In the genomic region with DNA sequence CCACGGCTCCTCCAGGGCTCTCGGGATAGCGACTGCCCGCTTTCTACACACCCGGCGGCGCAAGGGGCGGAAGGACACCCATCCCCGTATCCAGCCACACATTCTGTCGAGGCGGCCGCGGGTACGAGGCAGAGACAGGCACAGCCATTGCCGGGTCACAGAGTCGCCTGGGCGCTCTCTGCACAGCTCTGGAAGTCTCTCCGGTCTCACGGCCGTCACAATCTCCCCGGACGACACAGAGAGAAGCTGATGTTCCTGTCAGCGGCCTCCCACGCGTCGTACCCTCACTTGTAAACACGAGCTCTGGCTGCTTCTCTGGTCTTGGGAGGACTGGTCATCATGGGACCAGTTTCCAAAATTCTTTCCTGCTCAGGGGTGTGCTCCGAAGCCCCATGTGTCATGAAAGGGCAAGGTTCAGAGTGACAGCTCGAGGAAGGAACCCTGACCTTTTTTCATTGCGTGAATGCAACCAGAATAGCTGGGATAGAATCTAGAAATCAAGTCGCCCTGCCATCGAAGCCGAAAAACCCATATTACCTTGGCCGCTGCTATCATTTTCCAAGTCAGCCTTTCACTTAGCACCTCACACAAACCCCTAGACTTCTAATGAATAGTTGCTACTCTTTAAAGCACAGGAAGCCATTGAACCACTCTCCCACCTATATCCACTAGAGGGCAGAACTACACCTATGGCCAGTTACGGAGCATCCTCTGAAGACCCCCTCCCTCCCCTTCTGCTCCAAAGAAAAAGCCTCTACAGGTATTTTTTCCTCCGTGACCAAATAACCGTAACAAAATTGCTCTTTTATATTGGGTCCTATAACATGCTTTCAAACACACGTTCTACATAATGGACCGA, we compare ENCODE assay signal across 8 mouse cellular contexts. TPM values are rescaled to one million over a fixed set of nuclear protein-coding genes. Genes with fewer than 3 reads are reported as not detected.
DNase-seq lines count a peak whose midpoint lies in the region; ATAC-seq and TF ChIP-seq lines count a peak whose summit lies in the region.

No protein-coding gene starts in this region.

- peak overlapping the region; percentile 93 for H3K4me3 ChIP-seq in intestine, postnatal 0 days (ENCODE audit: low read depth, low read length)
- H3K4me3 ChIP-seq in limb, embryonic 11.5 days (ENCODE audit: low read depth, low read length): peak overlapping the region; percentile 87
- H3K4me3 ChIP-seq in midbrain, embryonic 13.5 days (replicated peaks): peak overlapping the region; percentile 86

- H3K9me3 ChIP-seq in intestine, postnatal 0 days (ENCODE audit: control insufficient read depth): no peaks in the 10 kb centered on the region
- H3K9me3 ChIP-seq in limb, embryonic 11.5 days (ENCODE audit: control insufficient read depth, low read length): no peaks in the 10 kb centered on the region
- H3K9me3 ChIP-seq in midbrain, embryonic 13.5 days: no peaks in the 10 kb centered on the region

- peak overlapping the region; percentile 97 for H3K27ac ChIP-seq in intestine, postnatal 0 days (ENCODE audit: low read depth, low read length)
- H3K27ac ChIP-seq in limb, embryonic 11.5 days (replicated peaks; ENCODE audit: low read depth, low read length): peak overlapping the region; percentile 81
- H3K27ac ChIP-seq in midbrain, embryonic 13.5 days: peak overlapping the region; percentile 98

- DNase-seq in 3T3-L1 (ENCODE audit: low read depth, low spot score): peak; percentile 81
- peak; percentile 81 for DNase-seq in R1 (ENCODE audit: low read depth, low spot score)
- peak; percentile 41 to 76 for DNase-seq in cerebellum, postnatal 36 days
- peak; percentile 63 for DNase-seq in limb, embryonic 11.5 days (ENCODE audit: low spot score)
- peak; percentile 82 for DNase-seq in splenic B cell, adult 2 months (ENCODE audit: low read depth, low spot score)

- 1% methylated on average over 39 of the region's 39 CpGs for WGBS in intestine, postnatal 0 days
- WGBS in limb, embryonic 11.5 days: 2% methylated on average over 39 of the region's 39 CpGs
- 1% methylated on average over 39 of the region's 39 CpGs for WGBS in midbrain, embryonic 13.5 days

- H3K4me2 ChIP-seq in intestine, postnatal 0 days (replicated peaks; ENCODE audit: low read depth): peak overlapping the region; percentile 91
- H3K4me2 ChIP-seq in limb, embryonic 11.5 days (ENCODE audit: low read depth, severe bottlenecking): peak overlapping the region; percentile 94
- peak overlapping the region; percentile 97 for H3K4me2 ChIP-seq in midbrain, embryonic 13.5 days (replicated peaks)

- TF ChIP-seq CTCF in intestine, postnatal 0 days (IDR thresholded peaks at IDR 0.05; ENCODE audit: low read depth): peak; percentile 85

- no peaks in the 10 kb centered on the region for H3K36me3 ChIP-seq in intestine, postnatal 0 days (ENCODE audit: control insufficient read depth, insufficient read depth)
- no peaks in the 10 kb centered on the region for H3K36me3 ChIP-seq in limb, embryonic 11.5 days (ENCODE audit: control insufficient read depth, insufficient read depth, low read length)
- no peaks in the 10 kb centered on the region for H3K36me3 ChIP-seq in midbrain, embryonic 13.5 days
- H3K36me3 ChIP-seq in splenic B cell, adult 2 months (ENCODE audit: control insufficient read depth, insufficient read depth, low read length, poor library complexity, severe bottlenecking): no peaks in the 10 kb centered on the region

- peak overlapping the region; percentile 88 for H3K9ac ChIP-seq in intestine, postnatal 0 days (ENCODE audit: low read depth, low read length)
- H3K9ac ChIP-seq in limb, embryonic 11.5 days (ENCODE audit: low read length): peak overlapping the region; percentile 89
- peak overlapping the region; percentile 81 for H3K9ac ChIP-seq in midbrain, embryonic 13.5 days (replicated peaks)

- H3K27me3 ChIP-seq in intestine, postnatal 0 days (replicated peaks; ENCODE audit: control insufficient read depth, insufficient read depth, low read length): no peaks in the 10 kb centered on the region
- H3K27me3 ChIP-seq in limb, embryonic 11.5 days (ENCODE audit: control insufficient read depth, insufficient read depth, low read length): no peaks in the 10 kb centered on the region
- no peaks in the 10 kb centered on the region for H3K27me3 ChIP-seq in midbrain, embryonic 13.5 days
- H3K27me3 ChIP-seq in splenic B cell, adult 2 months (ENCODE audit: control insufficient read depth, insufficient read depth, low read length, poor library complexity, severe bottlenecking): no peaks in the 10 kb centered on the region

- ATAC-seq in granulocyte monocyte progenitor cell, adult 5-6 weeks (replicated peaks; ENCODE audit: poor library complexity, severe bottlenecking): peak; percentile 63
- ATAC-seq in intestine, postnatal 0 days: peak; percentile 22
- peak; percentile 62 for ATAC-seq in limb, embryonic 11.5 days (ENCODE audit: insufficient number of reproducible peaks, low FRiP score, low TSS enrichment, low read depth)
- peak; percentile 78 for ATAC-seq in midbrain, embryonic 13.5 days

- 0 out of 2 replicates have a peak, but pooled peaks cover 4% of the 10 kb centered on the region for H3K4me1 ChIP-seq in intestine, postnatal 0 days (replicated peaks; ENCODE audit: control insufficient read depth, insufficient read depth, low read length)
- no peaks in the 10 kb centered on the region for H3K4me1 ChIP-seq in limb, embryonic 11.5 days (ENCODE audit: control insufficient read depth, insufficient read depth, low read length)
- H3K4me1 ChIP-seq in midbrain, embryonic 13.5 days (replicated peaks): peaks cover 33% of the 10 kb centered on the region

RNA-seq across cellular contexts. Expression of gene Atp2c1, which starts 31.6 kb away (rescaled TPM):
- 14.9 and 19.6 TPM in 2 replicates for total RNA-seq in granulocyte monocyte progenitor cell, adult 5-6 weeks (2014; fragmentation: Nextera tagmentation)
- total RNA-seq in granulocyte monocyte progenitor cell, adult 5-6 weeks (2017): 47.3 and 65.1 TPM in 2 replicates
- polyA plus RNA-seq in intestine, postnatal 0 days (2015; fragmentation: Nextera tagmentation; extraction: Ambion mirVana): 22.9 and 26.9 TPM in 2 replicates
- 55.8 and 58.0 TPM in 2 replicates for polyA plus RNA-seq in limb, embryonic 11.5 days (2014; fragmentation: Nextera tagmentation; extraction: Ambion mirVana)
- 85.8 and 89.0 TPM in 2 replicates for polyA plus RNA-seq in midbrain, embryonic 13.5 days (2015; fragmentation: Nextera tagmentation; extraction: Ambion mirVana)

Comparison
In these comparisons a context has a peak if more than half of its experiments do, and no peak if none do; other contexts are left out.
1. Peak in every context shown above with its lines: DNase-seq, ATAC-seq, H3K4me3 ChIP-seq and H3K27ac ChIP-seq.
2. ATAC-seq: peak in every context shown above with its lines; median percentile 78 in midbrain, embryonic 13.5 days; 63 in granulocyte monocyte progenitor cell, adult 5-6 weeks; 62 in limb, embryonic 11.5 days; 22 in intestine, postnatal 0 days.